Mouse (Mus musculus) cortical plate, adult 2 months (tissue): Measurements from ENCODE around the gene Galnt9.

Source experiments
- CTCF ChIP-seq: fragments of 200-500 bp; IDR thresholded peaks from 2 replicates; pipeline ENCODE4 v1.5.1; 2011; ENCODE audit warnings: mild to moderate bottlenecking, control low read depth, low read length; ENCODE audit not compliant: insufficient read depth; ENCODE audit errors: extremely low read depth
- POLR2A ChIP-seq: fragments of 200-500 bp; IDR thresholded peaks from 2 replicates; pipeline ENCODE4 v1.6.1; 2011; ENCODE audit warnings: mild to moderate bottlenecking, low read length, control low read depth; ENCODE audit not compliant: insufficient read depth; ENCODE audit errors: extremely low read depth

DNA sequence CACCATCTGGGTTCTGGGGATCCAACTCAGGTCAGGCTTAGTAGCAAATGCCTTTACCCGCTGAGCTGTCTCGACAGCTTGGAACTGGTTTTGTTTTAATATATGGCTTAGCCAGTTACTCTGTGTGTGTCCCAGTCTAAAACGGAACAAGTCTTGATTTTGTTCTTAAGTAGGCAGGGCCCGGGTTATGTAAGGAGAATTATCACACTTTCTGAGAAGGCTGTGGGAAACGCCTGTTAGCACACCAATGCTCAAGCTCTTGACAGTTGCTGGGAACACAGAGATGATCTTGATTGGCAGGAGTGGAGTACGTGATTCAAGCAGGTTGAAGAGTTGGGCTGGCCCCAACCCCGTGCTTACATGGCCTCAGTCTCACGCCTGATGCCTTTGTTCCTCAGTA, 15.5 kb downstream of the Galnt9 start:
- TF ChIP-seq POLR2A (no peak), CTCF (no peak)
